Mouse (Mus musculus): ENCODE measurements around the gene Gm49405.
"Not testable (repeated sequence)": the region's sequence is repeated elsewhere in the genome, so short reads cannot be mapped to it uniquely, and the experiment has no call there.

Gm49405 gene

DNA sequence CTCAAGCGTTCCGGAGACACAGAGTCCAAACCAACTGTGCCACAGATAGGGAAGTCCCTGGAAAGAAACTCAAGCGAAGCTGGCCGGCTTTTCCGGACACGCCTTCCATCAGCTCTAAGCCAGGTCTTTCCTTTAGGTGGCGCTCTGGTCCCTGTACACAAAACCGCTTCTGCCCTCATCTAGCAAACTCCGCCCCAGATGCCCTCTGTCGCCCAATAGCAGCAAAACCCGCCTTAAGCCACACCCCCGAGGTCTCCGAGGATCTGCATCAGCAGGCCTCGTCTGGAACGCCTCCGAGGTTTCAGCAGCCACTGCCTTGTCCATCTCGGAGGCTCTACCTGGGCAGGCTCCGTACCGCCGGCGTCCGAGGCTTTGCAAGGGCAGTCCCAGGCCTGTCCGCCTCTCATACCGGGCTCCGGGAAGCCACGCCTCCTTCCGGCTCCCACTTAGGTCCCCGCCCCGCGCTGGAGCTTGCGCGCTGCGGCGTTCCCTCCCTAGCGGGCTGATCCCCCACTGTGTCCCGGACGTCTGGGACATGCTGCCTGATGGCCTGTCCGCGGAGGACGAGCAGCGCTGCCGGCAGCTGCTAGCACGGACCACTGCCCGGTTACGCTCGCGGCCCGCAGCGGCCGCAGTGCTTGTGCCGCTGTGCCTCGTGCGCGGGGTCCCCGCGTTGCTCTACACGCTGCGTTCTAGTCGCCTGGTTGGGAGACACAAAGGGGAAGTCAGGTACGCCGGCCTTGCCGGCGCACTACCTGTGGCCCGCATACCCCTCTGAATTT, at the start of gene Gm49405, which contains the start of gene Nudt8:
TSS of gene Gm49405 (plus strand) at position 508 of the 782 bp plus-strand sequence.
TSS of gene Nudt8 (plus strand) at position 462 of the 782 bp plus-strand sequence.
- peak; percentile 98 for DNase-seq (ENCODE audit: low read depth, low spot score)

DNA sequence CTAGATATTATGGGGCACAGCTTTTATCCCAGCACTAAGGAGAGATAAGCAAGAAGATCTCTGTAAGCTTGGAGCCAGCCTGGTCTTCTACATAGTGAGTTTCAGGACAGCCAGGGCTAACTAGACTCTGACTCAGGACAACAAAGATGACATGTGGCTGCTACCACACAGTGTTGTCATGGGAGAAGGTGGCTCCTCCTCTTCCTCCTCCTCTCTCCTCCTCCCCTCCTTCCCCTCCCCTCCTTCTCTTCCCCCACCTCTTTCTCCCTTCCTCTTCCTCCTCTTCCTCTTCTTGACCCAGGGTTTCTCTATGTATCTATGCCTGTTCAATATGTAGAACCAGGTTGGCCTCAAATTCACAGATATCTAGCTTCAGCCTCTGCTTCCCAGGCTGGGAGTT, 49.0 kb upstream of the Gm49405 start:
- DNase-seq (ENCODE audit: low read depth, low spot score) = no peak

DNA sequence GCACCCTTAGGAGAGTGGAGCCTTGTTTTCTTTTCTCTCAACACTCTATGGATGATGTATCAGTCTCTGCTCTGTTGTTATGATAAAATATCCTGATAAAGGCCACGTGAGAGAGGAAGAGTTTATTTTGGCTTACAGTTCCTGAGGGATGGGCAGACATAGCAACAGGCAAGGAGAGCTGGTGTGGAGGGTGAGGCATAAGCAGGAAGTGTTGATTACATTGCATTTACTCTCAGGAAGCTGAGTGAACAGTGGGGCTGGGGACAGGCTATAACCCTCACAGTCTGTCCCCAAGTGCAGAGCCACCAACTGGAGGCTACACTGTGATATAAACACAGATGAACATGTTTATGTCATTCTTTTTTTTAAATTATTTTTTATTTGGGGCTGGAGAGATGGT, 48.3 kb upstream of the Gm49405 start:
- DNase-seq (ENCODE audit: low read depth, low spot score) = no peak

DNA sequence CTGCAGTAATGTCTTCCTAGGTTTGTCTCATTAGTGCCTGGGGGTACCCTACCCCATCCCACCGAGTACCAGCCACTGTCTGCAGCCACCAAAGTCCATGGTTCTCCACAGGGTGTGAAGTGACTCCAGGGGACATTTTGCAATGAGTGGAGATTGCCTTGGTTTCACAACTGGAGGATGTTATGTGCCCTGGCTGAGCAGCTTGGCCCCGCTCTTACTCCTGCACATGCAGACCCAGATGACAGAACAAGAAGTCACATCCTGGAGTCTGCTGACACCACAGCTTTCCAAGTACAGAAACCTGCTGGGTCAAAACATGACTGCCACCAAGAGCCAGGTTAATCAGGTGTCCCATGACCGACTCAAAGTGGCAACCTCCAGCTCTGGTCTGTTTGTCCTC, 45.4 kb upstream of the Gm49405 start:
- DNase-seq (ENCODE audit: low read depth, low spot score) = no peak

DNA sequence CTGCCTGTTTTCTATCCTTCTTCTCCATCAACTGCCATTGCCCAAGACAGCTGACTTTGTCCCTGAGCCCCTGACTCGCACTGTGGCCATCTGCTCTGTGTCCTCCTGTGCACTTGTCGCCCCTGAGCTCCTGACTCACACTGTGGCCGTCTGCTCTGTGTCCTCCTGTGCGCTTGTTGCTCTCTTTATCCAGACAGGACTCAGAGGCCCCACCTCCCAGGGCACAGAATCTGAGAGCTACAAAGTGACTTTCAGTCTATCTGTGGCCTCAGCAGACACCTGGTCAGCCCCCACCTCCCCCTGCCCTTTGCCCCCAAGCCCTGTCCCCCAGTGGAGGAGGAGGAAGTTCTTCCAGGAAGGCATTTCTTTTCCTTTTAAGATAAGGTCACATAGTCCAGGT, 44.6 kb upstream of the Gm49405 start:
- DNase-seq (ENCODE audit: low read depth, low spot score) = no peak

DNA sequence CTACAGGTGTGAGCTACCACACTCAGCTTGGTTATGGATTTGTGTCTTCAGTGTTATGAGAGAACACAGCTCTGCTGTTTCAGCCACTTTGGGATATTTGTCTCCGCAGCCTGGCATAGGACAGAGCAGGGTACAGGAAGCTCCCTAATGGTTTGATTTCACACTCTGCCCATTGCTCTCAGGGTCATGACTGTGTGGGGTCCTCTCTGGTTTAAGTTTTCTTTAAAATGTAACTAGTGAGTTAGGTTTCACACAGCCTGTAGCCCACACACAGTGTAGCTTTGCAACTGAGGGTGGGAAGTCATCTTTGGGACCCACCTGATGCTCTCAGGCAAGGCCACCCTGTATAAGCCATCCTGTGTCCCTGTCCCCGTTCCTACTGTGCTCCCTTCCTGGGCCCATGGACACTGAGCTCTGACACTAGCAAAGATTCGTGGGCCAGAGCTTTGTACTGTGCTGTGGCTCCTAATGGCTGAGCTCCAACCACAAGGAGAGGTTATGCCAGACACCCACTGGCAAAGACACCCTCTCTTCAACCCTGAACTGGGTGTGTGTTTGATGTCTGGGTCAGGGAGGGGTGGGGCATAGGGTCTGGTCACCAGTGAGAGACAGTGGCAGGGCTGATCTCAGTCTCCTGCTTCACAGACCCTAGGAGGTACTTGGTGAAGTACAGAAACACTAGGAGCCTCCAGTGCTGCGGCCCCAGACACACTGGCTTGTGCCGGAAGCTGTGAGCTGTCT, 43.0 kb upstream of the Gm49405 start:
- DNase-seq (ENCODE audit: low read depth, low spot score) = not testable (repeated sequence)

DNA sequence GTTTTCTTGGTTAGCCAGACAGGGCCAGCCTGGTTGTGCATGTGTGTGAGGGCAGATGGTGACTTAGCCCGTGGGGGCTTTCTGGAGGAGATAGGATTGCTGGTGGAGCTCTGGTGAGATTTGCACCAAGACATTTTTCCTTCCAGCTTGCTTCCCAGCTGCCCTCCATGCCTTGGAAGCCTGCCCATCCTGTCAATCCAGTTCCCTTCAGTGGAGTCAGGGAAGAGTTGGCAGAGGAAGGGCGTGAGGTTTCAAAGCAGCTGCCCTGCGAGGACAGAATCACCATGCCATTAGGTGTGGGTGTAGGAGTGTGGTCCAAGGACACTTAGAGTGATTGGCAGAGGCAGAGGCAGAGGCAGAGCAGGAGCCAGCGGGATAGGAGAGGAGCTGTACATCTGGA, 42.0 kb upstream of the Gm49405 start, which contains the start of gene Aldh3b3:
TSS of gene Aldh3b3 (plus strand) at position 176 of the 400 bp plus-strand sequence.
- DNase-seq (ENCODE audit: low read depth, low spot score) = no peak

DNA sequence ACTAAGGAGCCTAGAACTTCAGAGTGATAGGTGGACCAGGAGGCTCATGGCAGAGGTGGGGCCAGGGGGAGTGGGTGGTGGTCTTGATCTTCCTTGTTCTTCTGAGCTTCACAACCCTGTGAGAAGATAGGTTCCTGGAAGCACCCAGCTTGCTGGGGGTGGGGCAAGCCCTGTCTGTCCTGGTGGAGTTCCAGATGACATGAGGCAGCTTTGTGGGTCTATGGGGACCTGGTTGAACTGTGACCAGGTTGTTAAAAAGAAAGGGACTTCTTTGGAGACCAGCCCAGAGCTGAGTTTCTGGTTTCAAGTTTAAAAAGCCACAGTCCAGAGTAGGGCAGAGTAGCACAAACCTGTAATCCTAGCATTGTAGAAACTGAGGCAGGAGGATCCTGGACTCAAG, 41.4 kb upstream of the Gm49405 start:
- DNase-seq (ENCODE audit: low read depth, low spot score) = no peak

DNA sequence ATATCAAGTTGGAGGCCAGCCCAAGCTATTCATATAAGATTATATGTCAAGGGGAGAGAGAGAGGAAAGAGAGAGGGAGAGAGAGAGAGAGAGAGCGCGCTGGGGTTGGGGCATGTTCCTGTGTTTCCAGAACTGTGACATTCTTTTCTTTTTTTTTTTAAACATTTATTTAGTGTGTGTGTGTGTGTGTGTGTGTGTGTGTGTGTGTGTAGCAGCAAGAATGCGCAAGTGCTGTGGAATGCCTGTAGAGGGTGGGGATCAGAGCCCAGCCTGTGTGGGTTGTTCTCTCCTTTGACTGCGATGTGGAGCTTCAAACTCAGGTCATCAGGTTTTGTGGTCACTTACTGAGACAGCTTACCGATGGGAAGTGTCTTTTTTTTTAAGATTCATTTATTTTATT, 40.2 kb upstream of the Gm49405 start:
- peak; percentile 16 for DNase-seq (ENCODE audit: low read depth, low spot score)

DNA sequence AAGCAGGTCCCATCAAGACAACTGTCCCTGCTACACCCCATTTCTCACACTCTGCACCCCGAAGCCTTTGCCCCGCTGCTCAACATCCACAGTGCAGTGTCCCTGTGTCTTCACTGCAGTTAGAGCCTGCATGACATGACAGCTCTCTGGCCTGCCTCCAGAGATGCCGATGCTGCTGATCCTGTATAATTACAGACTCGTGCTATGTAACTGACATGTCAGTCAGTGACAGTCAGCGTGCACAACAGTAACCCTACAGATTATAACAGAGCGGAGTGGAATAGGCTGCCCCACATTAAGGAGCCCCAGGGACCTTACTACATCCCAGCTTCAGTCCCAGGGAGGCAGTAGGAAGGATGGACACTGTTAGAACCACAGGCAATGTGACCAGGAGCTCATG, 38.6 kb upstream of the Gm49405 start:
- DNase-seq (ENCODE audit: low read depth, low spot score) = not testable (repeated sequence)

DNA sequence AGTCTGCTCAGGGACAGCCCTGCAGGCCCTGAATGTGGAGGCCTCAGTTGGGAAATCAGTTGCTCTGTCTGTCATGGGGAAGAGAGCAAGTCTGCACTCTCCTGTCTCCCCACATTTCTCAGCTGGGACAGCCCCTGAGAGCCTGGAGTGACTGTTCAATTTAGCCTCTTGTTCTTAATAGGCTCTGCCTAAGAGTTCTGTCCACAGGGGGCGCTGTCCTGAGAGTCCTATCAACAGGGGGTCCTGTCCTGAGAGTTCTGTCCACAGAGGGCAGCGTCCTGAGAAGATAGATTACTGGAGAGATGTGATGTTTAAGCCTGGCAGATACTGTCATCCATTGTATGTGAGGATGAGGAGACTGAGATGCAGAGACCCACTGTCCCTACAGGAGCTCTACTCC, 38.0 kb upstream of the Gm49405 start:
- peak; percentile 69 for DNase-seq (ENCODE audit: low read depth, low spot score)

DNA sequence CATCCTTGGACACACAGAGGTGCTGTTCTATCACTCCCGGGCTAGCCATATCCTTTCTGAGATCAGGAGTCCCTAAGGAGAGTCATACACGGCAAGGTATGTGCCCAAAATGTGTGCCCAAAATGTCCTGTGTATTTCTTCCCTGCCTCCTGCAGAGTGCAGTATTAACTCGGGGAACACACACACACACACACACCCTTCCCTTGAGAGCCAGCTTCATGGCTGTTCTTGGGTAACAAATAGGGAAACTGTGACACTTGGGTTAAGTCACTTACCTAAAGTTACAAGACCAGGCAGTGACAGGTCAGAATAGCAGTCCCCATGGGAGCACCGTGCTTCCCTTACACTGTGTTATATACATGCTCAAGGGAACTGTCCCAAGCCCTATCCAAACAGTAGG, 36.4 kb upstream of the Gm49405 start:
- DNase-seq (ENCODE audit: low read depth, low spot score) = no peak

DNA sequence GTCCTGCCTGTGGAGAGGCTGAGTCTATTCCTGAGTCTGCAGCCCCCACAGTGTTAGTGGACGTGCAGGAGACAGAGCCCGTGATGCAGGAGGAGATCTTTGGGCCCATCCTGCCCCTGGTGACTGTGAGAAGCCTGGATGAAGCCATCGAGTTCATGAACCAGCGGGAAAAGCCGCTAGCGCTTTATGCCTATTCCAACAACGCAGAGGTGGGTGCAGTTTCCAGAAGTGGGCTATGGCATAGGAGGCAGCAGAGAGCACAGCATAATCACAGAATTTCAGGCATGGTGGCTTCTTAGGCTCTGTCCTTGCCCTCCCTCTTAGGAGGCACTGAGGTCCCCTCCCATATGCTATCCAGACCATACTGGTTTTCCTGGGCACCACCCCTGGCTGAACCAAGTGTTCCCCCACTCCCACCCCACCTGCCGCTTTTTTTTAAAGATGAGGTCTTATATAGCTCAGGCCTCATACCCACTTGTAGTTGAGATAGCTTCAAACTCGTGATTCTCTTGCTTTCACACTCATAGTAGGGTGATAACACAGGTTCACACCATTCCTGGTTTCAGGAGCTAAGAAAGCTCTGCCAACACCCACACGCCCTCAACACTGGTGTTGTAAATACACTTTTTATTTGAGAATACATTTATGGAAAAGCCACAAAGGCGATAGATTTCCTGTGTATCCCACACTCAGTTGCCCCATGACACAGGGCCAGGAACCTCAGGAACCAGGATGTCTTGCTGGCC, 33.9 kb upstream of the Gm49405 start:
- DNase-seq (ENCODE audit: low read depth, low spot score) = peak; percentile 29

DNA sequence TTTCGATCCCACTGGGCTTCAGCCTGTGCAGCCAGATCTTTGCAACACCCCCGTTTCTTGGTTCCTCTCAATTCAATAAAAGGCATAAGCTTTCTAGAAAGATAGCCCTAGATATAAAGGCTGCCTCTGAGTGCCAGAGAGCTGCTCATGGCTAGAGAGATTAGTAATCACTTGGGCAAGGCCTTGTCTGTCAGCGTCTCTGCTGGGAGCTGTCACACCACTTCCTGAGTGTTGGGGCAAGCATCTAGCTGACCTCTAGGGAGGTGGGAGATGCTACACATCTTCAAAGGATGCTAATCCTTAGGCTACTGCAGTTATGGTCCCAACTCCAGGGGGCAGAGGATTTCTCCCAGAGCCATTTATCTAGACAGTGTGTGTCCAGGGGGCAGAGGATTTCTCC, 33.2 kb upstream of the Gm49405 start:
- no peak for DNase-seq (ENCODE audit: low read depth, low spot score)

DNA sequence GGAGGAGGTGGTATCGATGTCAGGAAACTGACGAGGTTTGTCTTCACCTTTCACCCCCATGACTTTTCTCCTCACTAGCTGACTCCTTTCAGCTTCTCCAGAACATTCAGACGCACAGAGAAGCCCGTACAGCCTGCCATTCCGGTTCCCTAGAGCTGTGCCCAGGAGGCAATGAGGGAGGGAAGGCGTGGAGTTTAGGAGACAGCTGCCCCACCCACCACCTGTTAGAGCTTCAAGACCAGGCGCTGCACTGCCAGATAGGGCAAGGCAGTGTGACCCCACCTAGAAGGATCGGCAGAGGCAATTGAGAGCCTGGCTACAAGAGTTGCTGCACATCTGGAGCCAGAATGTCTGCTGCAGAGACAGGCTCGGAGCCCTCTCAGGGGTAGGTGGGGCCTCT, 28.2 kb upstream of the Gm49405 start, which contains the start of gene Aldh3b2:
TSS of gene Aldh3b2 (plus strand) at position 100 of the 400 bp plus-strand sequence.
- no peak for DNase-seq (ENCODE audit: low read depth, low spot score)

DNA sequence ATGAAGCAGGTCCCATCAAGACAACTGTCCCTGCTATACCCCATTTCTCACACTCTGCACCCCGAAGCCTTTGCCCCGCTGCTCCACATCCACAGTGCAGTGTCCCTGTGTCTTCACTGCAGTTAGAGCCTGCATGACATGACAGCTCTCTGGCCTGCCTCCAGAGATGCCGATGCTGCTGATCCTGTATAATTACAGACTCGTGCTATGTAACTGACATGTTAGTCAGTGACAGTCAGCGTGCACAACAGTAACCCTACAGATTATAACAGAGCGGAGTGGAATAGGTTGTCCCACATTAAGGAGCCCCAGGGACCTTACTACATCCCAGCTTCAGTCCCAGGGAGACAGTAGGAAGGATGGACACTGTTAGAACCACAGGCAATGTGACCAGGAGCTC, 25.8 kb upstream of the Gm49405 start:
- not testable (repeated sequence) for DNase-seq (ENCODE audit: low read depth, low spot score)

DNA sequence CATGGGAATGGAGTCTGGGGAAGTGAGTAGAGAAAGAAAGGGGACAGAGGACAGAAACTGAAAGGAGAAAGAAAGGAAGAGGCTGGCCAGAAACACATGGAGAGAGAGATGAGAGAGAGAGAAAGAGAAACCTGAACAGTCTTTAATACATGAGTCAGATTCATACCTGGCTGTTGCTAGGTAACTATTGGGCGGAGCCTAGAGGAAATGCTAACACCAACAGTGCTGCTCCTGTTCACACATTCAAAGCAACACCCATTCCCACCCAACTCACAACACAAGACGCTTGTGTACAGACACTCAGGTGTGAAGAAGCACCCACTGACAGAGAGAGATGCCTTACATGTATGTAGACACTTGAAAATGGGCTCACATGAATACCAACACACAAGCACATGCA, 24.6 kb upstream of the Gm49405 start:
- no peak for DNase-seq (ENCODE audit: low read depth, low spot score)

DNA sequence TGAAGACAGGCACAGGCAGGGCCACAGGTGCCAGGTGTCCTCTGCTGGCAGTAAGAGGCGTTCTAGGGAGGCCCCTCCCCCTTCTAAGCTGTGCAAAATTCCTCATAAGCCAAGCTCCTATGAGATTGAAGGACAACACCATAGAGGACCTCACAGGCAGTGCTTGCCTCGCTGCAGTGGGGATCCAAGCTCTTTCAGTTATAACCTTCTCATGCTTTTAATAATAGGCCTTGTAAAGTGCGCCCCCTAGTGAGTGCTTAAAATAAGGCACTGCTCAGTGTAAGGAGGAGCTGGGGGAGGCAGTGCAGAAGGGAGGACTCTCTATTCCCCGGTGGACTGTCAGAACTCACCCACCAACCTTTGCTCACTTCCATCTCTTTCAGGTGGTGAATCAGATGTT, 20.1 kb upstream of the Gm49405 start:
- DNase-seq (ENCODE audit: low read depth, low spot score) = peak; percentile 87

DNA sequence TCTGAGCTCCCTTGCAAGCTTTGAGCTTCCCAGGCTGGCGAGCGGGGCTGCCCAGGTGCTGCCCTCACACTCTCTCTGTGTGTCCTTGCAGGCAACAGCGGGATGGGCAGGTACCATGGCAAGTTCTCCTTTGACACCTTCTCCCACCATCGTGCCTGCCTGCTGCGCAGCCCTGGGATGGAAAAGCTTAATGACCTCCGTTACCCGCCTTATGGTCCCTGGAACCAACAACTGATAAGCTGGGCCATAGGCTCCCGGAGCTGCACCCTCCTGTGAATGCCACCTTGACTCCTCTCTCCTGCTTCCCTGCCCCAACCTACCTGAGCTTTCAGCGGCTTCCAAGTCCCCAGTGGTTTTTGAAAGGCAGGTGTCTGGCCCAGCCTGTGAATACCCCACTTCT, 19.5 kb upstream of the Gm49405 start:
- DNase-seq (ENCODE audit: low read depth, low spot score) = no peak

DNA sequence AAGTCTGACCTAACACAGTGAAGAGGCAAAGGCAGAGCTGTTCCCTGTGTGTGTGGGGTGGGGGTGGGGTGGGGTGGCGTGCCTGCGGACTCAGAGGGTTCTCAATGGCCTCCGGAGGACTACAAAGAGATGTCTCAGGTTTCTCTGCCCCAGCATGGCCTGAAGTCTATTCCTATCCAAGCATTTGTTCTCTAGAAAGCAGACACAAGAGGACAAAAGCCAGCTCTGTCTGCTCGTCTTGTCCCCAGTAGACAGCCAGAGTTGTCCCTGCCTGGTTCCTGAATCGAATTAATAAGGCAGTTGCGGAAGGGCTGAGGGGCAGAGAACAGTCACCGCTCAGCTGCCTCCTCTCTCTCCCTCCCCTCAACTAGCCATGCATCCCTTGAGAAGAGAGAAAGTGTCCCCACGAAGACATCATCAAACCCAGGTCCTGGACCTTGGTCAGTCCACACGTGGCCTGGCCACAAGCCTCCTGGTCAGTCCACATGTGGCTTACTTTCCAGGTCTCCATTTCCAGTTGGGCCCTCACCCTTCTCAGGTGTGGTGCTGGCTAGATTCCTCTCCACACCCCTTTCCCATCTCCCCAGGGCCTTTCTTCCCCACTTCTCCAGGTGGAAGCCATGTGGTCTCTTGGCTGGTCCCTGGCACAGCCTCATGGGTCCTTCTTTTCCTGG, 16.8 kb upstream of the Gm49405 start:
- no peak for DNase-seq (ENCODE audit: low read depth, low spot score)

DNA sequence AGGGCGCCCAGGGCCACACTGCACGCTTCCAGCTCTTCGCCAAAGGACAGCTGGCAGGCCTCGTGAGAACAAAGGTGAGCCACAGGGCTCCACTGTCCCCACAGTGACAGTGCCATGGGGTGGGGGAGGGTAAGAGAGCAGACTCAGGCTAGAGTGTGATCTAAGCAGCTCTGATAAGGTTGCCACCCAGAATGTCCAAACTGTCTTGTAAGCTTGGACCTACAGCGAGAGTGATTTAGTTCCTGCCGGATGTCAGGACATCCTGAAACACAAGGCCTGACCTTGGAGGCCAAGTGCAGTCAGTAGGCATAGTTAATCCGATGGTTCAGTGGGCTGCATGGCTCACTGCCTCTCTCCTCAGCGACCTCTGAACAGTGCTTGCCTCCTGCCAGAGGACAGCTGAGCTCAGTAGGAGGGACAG, 15.2 kb upstream of the Gm49405 start:
- no peak for DNase-seq (ENCODE audit: low read depth, low spot score)

DNA sequence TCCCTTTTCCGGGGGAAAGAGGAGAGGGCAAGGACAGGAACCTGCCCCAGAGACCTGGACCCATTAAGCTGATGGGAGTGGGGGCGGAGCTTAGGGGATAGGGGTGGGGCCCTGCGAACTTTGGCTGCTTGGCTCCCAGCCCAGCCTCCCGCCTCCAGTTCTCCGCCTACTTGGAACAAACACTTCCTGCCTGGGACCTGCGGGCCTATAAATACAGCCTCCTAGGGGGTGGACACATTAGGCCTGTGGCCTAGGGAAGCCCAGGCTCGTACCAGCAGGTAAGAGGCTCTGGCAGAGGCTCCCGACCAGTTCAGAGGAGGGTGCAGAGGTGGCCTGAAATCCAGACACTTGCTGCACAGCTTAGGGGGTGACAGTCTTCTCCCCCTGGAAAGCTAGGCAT, 14.1 kb upstream of the Gm49405 start, which contains the start of gene Acy3:
TSS of gene Acy3 (plus strand) at position 237 of the 400 bp plus-strand sequence.
- peak; percentile 86 for DNase-seq (ENCODE audit: low read depth, low spot score)
